Mouse (Mus musculus) CD4-positive naive resting alpha-beta T cell, adult 57 days (primary cell): ENCODE measurements around the gene Tcl1b2. TPM values are rescaled to one million over a fixed set of nuclear protein-coding genes. Genes with fewer than 3 reads are reported as not detected.

Source experiments
- total RNA-seq: library from RNA; stranded (reverse); gene quantifications from one replicate; pipeline ENCODE4 v1.2.4, GENCODE M21; 2023

Gene Tcl1b2
- total RNA-seq, result not detected

GRCm38 (mm10) chr12:105145714-105146113, at the start of gene Tcl1b2:
Gene Tcl1b2, plus strand, starts transcription at chr12:105146014.

DNA sequence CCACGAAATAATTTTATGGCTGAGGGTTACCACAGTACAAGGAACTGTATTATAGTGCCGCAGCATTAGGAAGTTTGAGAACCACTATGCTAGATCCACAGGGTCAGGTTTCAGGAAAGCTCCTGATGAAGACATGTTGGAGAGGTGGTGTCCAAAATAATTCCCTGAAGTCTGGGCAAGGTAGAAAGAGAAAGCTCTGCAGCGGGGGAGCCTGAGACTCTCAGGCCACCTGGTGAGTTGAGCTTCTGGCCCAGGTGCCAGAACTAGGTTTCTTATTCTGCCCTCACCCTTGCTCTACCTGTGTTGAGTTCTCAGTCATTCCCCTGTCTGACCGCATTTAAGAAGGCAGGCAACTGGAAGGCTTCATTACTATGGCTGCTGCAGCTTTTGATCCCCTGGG, 13.6 kb downstream of the Tcl1b2 start, which contains the start of gene Tcl1b1:
Tcl1b1 (plus strand) TSS at position 301 of the 400 bp plus-strand sequence.

GRCm38 (mm10) chr12:105176044-105176443, 30.2 kb downstream of the Tcl1b2 start, which contains the start of gene Tcl1b5:
Gene Tcl1b5, plus strand, starts transcription at chr12:105176344.

GRCm38 (mm10) chr12:105190743-105191142, 44.9 kb downstream of the Tcl1b2 start, which contains the start of gene Tcl1b3:
Gene Tcl1b3, plus strand, starts transcription at chr12:105191043.

GRCm38 (mm10) chr12:105201657-105202056, 55.8 kb downstream of the Tcl1b2 start, which contains the start of gene Tcl1b4:
Gene Tcl1b4, plus strand, starts transcription at chr12:105201957.

Other genes starting within 250 kb of the Tcl1b2 start
- gene Syne3, start 136.2 kb upstream of the Tcl1b2 start, total RNA-seq, result 8.1 TPM
- gene Glrx5, start 113.3 kb upstream of the Tcl1b2 start, total RNA-seq, result 30.7 TPM
- not detected for gene Tcl1b1, start 13.7 kb downstream of the Tcl1b2 start, total RNA-seq
- not detected for gene Tcl1b5, start 30.3 kb downstream of the Tcl1b2 start, total RNA-seq
- not detected for gene Tcl1b3, start 45.0 kb downstream of the Tcl1b2 start, total RNA-seq
- not detected for gene Tcl1b4, start 55.9 kb downstream of the Tcl1b2 start, total RNA-seq
- gene Tcl1, start 76.8 kb downstream of the Tcl1b2 start, total RNA-seq, result not detected
- gene Tunar, start 187.9 kb downstream of the Tcl1b2 start, total RNA-seq, result not detected